Mouse (Mus musculus) hindbrain, embryonic 14.5 days (tissue): ENCODE measurements around the gene Srsf3. TPM values are rescaled to one million over a fixed set of nuclear protein-coding genes. Genes with fewer than 3 reads are reported as not detected.
A peak's percentile ranks its signal among the peaks of the same experiment; 100 is the strongest.

Source experiments
- ATAC-seq: fragments of 200-750 bp; cut with Nextera tagmentation; 2 replicates; pipeline ENCODE4 v1.8.0; 2017; ENCODE audit warnings: moderate number of reproducible peaks, mild to moderate bottlenecking, moderate TSS enrichment, moderate library complexity; ENCODE audit not compliant: low FRiP score
- DNase-seq: peaks from one replicate; pipeline ENCODE4 v3.0.0-alpha.2; 2015; ENCODE audit warnings: low spot score
- H3K27ac ChIP-seq: fragments of 300-500 bp; sonication (generic); 2 replicates; pipeline ENCODE4 v1.5.1; 2014; ENCODE audit warnings: mild to moderate bottlenecking, moderate library complexity
- H3K27me3 ChIP-seq: fragments of 300-500 bp; sonication (generic); 2 replicates; pipeline ENCODE4 v1.6.1; 2014; ENCODE audit warnings: mild to moderate bottlenecking, low read length, mixed read lengths; ENCODE audit not compliant: control insufficient read depth, insufficient read depth
- H3K36me3 ChIP-seq: fragments of 300-500 bp; sonication (generic); replicated peaks from 2 replicates; pipeline ENCODE4 v1.6.1; 2014; ENCODE audit not compliant: control insufficient read depth, insufficient read depth
- H3K4me1 ChIP-seq: fragments of 300-500 bp; sonication (generic); replicated peaks from 2 replicates; pipeline ENCODE4 v1.6.1; 2014; ENCODE audit warnings: antibody characterized with exemption, low read length, mixed read lengths; ENCODE audit not compliant: control insufficient read depth, insufficient read depth
- H3K4me2 ChIP-seq: fragments of 300-500 bp; sonication (generic); replicated peaks from 2 replicates; pipeline ENCODE4 v1.6.1; 2014; ENCODE audit warnings: mild to moderate bottlenecking, moderate library complexity
- H3K4me3 ChIP-seq: fragments of 300-500 bp; sonication (generic); replicated peaks from 2 replicates; pipeline ENCODE4 v1.5.1; 2014; ENCODE audit warnings: mild to moderate bottlenecking, low read length
- H3K9ac ChIP-seq: fragments of 300-500 bp; sonication (generic); 2 replicates; pipeline ENCODE4 v1.6.1; 2014
- H3K9me3 ChIP-seq: fragments of 300-500 bp; sonication (generic); 2 replicates; pipeline ENCODE4 v1.6.1; 2016; ENCODE audit warnings: low read length; ENCODE audit not compliant: control insufficient read depth
- WGBS: fragments of 180-500 bp; shearing (Covaris S2); extraction: QIAGEN DNeasy Blood & Tissue Kit; methylation state at CpG from one replicate; pipeline ENCODE4 v1.1.7; 2014; 5-methylcytosine and 5-hydroxymethylcytosine counted together
- polyA plus RNA-seq: library from polyadenylated mRNA; unstranded; fragments of >200 nt; fragmentation: Nextera tagmentation; extraction: Ambion mirVana; gene quantifications from 2 replicates; pipeline ENCODE4 v1.2.1, GENCODE M21; 2014

The Srsf3 gene
- polyA plus RNA-seq, 1 experiment from 2014 or later, result 446 TPM

DNA sequence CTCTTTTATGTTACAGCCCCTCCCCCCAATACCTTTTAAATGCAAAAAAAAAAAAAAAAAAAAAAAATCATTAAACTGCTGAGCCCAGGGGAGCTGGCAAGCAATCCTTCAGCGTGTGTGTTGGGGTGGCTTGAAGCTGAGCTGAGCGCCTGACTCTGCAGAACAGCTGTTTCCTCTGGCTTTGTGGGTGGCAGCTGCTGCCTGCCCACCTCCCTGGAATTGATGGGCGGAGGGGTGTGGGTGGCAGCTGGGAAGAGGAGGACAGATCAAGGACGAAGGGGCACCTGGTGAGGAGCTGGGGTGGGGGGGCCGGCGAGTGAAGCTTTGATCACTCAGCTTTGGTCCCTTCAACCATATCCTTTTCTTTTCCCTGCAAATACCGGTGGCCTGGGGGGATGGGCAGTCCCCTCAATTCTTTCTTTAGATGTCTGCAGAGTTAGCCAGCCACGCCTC, 24.3 kb downstream of the Srsf3 start:
- no peak overlapping the region for H3K27ac ChIP-seq
- no peaks in the 10 kb centered on the region for H3K36me3 ChIP-seq
- WGBS, result 1% methylated on average over 8 of the region's 8 CpGs
- DNase-seq, result no peak
- H3K9me3 ChIP-seq, result no peaks in the 10 kb centered on the region
- no peak overlapping the region for H3K4me3 ChIP-seq
- H3K9ac ChIP-seq, result no peak overlapping the region
- peaks cover 20% of the 10 kb centered on the region for H3K4me1 ChIP-seq
- no peaks in the 10 kb centered on the region for H3K27me3 ChIP-seq
- no peak overlapping the region for H3K4me2 ChIP-seq
- ATAC-seq, result no peak

DNA sequence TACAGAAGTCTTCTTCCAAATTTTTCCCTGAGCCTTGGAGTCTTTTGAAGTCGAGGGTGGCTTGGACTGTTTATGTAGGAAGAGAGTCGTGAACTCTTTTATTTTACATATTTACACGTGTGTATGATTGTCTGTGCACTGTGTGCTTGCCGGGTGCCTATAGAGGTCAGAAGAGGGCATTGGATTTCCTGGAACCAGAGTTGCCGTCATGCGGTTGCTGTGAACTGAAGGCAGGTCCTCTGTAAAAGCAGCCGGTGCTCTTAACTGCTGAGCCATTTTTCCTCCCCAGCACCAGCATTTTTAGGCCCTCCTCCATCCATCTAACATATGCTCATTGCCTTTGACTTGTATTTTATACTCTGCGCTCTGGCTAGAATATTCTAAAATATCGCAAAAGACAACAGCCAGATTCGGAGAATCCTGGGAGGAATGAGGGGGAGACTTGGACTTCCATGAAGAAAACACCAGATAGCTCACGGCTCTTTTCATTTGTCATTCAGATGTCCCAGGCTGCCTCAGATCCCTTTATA, 25.0 kb downstream of the Srsf3 start:
- Histone ChIP-seq H3K4me3 (no peak overlapping the region), H3K27ac (no peak overlapping the region), H3K36me3 (no peaks in the 10 kb centered on the region), H3K9me3 (no peaks in the 10 kb centered on the region), H3K4me2 (no peak overlapping the region), H3K27me3 (no peaks in the 10 kb centered on the region), H3K4me1 (peaks cover 24% of the 10 kb centered on the region), H3K9ac (no peak overlapping the region)
- 83% methylated on average over 11 of the region's 11 CpGs for WGBS
- no peak for ATAC-seq
- no peak for DNase-seq

DNA sequence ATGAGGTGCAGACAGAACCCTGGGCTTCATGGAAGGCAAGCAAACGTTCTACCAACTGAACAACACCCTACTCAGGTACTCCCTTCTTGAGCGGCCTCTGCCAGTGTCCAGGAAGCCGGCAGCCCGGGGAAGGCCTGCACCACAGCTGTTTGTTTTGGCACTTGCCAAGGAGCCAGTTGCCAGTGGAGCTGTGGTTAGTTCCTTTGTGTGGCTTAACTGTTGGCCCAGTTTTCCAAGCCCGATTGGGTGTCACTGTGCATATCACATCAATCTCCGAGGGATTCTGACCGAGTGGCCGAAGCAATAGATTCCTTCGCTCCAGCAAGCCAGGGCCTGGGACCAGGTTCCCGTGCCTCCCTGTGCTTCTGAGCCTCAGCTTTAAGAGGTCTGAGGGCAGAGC, 25.5 kb downstream of the Srsf3 start:
- H3K4me1 ChIP-seq, result peaks cover 29% of the 10 kb centered on the region
- no peak overlapping the region for H3K27ac ChIP-seq
- H3K36me3 ChIP-seq, result no peaks in the 10 kb centered on the region
- no peak for DNase-seq
- no peak overlapping the region for H3K4me2 ChIP-seq
- H3K27me3 ChIP-seq, result no peaks in the 10 kb centered on the region
- no peak for ATAC-seq
- no peak overlapping the region for H3K9ac ChIP-seq
- H3K4me3 ChIP-seq, result no peak overlapping the region
- WGBS, result 67% methylated on average over 10 of the region's 10 CpGs
- no peaks in the 10 kb centered on the region for H3K9me3 ChIP-seq

DNA sequence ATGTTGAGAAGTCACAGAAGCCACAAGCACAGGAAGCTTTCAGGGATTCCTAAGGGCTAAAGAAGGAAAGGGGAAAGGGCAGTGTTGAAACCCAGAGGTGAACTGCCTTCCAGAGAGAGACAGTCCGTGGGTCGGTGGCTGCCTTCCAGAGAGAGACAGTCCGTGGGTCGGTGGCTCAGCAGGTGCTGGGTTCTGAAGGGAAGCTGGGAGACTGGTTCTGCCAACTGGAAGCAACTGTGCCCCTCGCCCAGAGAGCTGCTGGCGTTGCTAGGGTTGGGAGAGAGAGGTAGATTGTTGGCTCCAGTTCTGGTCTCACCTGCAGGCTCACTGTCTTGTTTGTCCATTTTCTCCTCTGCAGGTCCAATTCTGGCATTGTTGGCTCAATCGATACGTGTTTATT, 26.1 kb downstream of the Srsf3 start:
- 73% methylated on average over 8 of the region's 8 CpGs for WGBS

DNA sequence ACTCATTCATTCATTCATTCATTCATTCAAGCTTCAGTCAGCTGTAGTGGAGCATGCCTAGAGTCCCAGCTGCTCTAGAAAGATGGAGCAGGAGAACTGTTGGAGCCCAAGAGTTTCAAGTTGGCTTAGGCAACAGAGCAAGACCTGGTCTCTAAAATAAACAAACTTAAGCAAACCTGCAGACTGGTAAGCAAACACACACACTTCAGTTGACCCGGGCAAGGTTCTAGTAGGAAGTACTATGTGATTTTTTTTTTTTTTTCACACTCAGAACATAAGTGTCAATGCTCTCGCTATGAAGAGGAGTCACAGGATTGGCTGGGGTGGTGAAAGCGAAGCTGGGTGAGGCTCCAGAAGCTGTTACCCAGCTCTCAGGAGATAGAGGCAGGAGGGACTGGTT, 27.2 kb downstream of the Srsf3 start:
- ATAC-seq (no peak), DNase-seq (no peak)
- H3K4me1 ChIP-seq, result peaks cover 29% of the 10 kb centered on the region
- no peaks in the 10 kb centered on the region for H3K36me3 ChIP-seq
- WGBS, result 89% methylated on average over 3 of the region's 3 CpGs
- no peak overlapping the region for H3K4me3 ChIP-seq
- no peaks in the 10 kb centered on the region for H3K9me3 ChIP-seq
- H3K27ac ChIP-seq, result no peak overlapping the region
- H3K27me3 ChIP-seq, result no peaks in the 10 kb centered on the region
- no peak overlapping the region for H3K4me2 ChIP-seq
- H3K9ac ChIP-seq, result no peak overlapping the region

More for the DNA sequence above, 26.1 kb downstream of the Srsf3 start:
- ATAC-seq (no peak), DNase-seq (no peak)
- Histone ChIP-seq H3K9ac (no peak overlapping the region), H3K27me3 (no peaks in the 10 kb centered on the region), H3K27ac (no peak overlapping the region), H3K4me3 (no peak overlapping the region), H3K36me3 (no peaks in the 10 kb centered on the region), H3K4me2 (no peak overlapping the region), H3K9me3 (no peaks in the 10 kb centered on the region), H3K4me1 (peaks cover 29% of the 10 kb centered on the region)

DNA sequence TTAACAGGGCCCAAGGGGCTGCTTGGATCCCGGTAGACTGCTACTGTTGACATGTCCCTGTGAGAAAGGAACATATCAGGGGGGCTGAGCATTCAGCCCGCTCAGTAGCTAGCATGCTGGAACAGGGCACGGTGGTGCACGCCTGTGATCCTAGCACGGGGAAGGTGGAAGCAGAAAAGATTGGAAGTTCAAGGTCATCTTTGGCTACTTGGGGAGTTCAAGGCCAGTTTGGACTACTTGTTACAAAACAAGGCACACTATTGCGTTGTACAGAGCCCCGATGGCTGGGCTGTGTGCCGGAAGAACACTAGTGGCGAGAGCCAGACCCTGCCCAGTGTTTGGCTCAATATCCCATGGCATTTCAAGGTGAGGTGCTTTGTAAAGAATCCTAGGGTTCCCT, 28.5 kb downstream of the Srsf3 start:
- ATAC-seq, result no peak
- H3K36me3 ChIP-seq, result no peaks in the 10 kb centered on the region
- no peak overlapping the region for H3K27ac ChIP-seq

DNA sequence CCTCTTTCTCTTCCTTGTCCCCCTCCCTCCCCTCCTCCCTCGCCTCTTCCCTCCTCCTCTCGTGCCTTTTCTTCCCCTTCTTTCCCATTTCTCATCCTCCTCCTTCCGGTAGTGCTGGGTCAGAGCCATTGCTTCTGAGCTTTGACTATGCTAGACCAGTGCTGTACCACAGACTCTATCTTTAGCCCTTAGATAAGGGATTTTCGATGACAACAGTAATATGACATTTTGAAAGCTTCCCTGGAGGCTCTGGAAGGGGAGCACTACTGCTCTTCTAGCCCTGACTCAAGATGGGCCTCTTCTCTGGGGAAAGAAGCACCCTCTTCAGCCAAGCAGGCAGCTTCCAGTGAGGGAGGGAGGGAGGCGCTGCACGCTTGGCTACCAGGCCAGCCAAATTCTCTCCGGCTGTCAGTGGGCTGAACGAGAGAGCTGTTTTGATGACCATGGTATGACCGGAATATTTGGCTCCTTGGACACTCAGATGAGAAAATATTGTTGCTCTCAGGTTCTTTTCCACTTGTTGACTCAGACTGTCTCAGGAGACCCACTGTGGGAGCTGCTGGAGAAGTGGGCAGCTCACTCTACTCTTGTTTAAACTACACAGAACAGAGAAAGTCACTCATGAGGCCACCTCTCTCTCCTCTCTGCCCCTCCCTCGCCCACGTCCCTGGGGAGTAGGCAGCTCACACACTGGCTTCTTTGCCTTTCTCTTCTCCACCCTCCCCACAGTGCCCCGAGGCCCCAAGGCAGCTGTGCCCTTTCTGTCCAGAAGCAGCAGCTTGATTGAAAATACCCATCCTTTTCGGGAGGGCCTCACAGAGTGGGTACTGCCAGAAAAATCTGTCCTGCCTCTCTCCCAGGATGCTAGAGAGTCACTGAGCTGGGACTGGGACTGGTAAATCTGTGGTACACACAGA, 29.9 kb downstream of the Srsf3 start:
- no peak overlapping the region for H3K4me3 ChIP-seq
- no peaks in the 10 kb centered on the region for H3K36me3 ChIP-seq
- H3K27me3 ChIP-seq, result no peaks in the 10 kb centered on the region
- no peak overlapping the region for H3K4me2 ChIP-seq
- H3K9me3 ChIP-seq, result no peaks in the 10 kb centered on the region
- no peak for DNase-seq
- peaks cover 17% of the 10 kb centered on the region for H3K4me1 ChIP-seq
- ATAC-seq, result no peak
- 0 out of 2 replicates have a peak overlapping the region, but pooled peaks have one; percentile 4 for H3K27ac ChIP-seq
- H3K9ac ChIP-seq, result no peak overlapping the region
- WGBS, result 42% methylated on average over 13 of the region's 13 CpGs

More for the DNA sequence above, 28.5 kb downstream of the Srsf3 start:
- Histone ChIP-seq H3K4me2 (no peak overlapping the region), H3K4me1 (peaks cover 29% of the 10 kb centered on the region), H3K4me3 (no peak overlapping the region), H3K9me3 (no peaks in the 10 kb centered on the region), H3K9ac (no peak overlapping the region), H3K27me3 (no peaks in the 10 kb centered on the region)
- 91% methylated on average over 9 of the region's 9 CpGs for WGBS
- no peak for DNase-seq

DNA sequence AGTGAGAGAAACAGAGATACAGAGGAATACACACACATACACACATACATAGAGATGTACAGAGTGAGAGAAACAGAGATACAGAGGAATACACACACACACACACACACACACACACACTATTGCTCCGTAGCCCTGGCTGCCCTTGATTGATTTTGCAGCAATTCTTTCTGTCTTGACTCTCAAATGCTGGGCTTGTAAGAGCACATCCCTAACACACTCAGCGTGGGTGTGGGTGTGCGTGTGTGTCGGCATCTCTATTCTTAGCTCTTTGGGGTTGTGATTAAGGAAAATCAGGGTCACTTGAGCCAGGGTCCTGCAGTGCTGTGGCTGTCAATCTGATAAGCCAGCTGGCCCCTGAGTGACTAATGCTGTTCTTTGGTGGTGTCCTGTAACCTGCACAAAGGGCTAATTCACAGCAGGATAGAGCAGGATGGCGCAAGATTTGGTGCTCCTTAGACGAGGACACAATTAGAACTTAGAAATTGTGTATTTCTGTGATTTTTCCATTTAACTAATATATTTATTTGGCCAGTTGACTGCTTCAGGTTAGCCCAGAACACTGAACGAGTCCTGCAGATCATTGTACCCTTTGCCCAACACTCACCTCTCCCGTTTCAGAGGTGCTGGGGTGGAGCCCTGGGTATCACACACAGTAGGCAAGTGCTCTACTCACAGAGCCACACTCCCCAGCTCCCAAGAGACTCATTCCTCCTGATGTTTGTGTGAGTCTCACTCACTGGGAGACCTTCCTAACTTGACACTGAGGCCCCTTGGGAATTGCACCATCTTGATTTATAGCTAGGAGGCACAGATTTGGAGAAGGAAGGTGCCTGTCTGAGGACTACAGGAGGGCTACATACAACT, 30.9 kb downstream of the Srsf3 start:
- Histone ChIP-seq H3K36me3 (no peaks in the 10 kb centered on the region), H3K27ac (no peak overlapping the region), H3K4me1 (peaks cover 14% of the 10 kb centered on the region), H3K9ac (no peak overlapping the region), H3K27me3 (no peaks in the 10 kb centered on the region), H3K9me3 (no peaks in the 10 kb centered on the region), H3K4me2 (no peak overlapping the region), H3K4me3 (no peak overlapping the region)
- DNase-seq (no peak), ATAC-seq (no peak)
- WGBS, result 51% methylated on average over 8 of the region's 8 CpGs

DNA sequence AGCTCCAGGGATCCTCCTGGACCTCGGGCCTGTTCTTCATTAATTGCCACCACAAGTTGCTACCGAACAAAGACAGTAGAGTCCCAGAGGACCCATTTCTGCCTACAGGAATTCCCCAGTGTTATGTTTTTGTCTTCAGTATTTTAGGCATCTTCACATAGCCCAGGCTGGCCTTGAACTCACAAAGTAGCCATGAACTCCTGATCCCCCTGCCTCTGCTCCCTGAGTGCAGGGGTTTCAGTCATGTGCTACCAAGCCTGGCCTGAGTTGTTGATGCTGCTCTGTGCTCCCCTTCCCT, 31.5 kb downstream of the Srsf3 start:
- Histone ChIP-seq H3K4me2 (no peak overlapping the region), H3K27ac (no peak overlapping the region), H3K4me1 (peaks cover 10% of the 10 kb centered on the region), H3K36me3 (no peaks in the 10 kb centered on the region), H3K27me3 (no peaks in the 10 kb centered on the region), H3K9ac (no peak overlapping the region), H3K9me3 (no peaks in the 10 kb centered on the region), H3K4me3 (no peak overlapping the region)
- DNase-seq (no peak), ATAC-seq (no peak)
- WGBS, result 58% methylated on average over 2 of the region's 2 CpGs
